Mouse (Mus musculus): ENCODE results near the gene Esf1. TPM values are rescaled to one million over a fixed set of nuclear protein-coding genes. Genes with fewer than 3 reads are reported as not detected.
A peak's percentile ranks its signal among the peaks of the same experiment; 100 is the strongest.
"Not testable (repeated sequence)": the region's sequence is repeated elsewhere in the genome, so short reads cannot be mapped to it uniquely, and the experiment has no call there.

The Esf1 gene
- 10 to 100 TPM; 10.2 to 12.5 TPM for total RNA-seq (2021)
- long read RNA-seq, experiment 1, partial matches to known transcripts, result 1 of 6 reads
- long read RNA-seq, experiment 1, other reads (novel, unspliced or antisense), result 1 of 6 reads
- long read RNA-seq, experiment 2, transcript Esf1-201 (14 exons, 3,396 nt), result major isoform, 7 of 13 reads
- long read RNA-seq, experiment 2, partial matches to known transcripts, result 5 of 13 reads
- long read RNA-seq, experiment 2, other reads (novel, unspliced or antisense), result 0 of 13 reads

DNA sequence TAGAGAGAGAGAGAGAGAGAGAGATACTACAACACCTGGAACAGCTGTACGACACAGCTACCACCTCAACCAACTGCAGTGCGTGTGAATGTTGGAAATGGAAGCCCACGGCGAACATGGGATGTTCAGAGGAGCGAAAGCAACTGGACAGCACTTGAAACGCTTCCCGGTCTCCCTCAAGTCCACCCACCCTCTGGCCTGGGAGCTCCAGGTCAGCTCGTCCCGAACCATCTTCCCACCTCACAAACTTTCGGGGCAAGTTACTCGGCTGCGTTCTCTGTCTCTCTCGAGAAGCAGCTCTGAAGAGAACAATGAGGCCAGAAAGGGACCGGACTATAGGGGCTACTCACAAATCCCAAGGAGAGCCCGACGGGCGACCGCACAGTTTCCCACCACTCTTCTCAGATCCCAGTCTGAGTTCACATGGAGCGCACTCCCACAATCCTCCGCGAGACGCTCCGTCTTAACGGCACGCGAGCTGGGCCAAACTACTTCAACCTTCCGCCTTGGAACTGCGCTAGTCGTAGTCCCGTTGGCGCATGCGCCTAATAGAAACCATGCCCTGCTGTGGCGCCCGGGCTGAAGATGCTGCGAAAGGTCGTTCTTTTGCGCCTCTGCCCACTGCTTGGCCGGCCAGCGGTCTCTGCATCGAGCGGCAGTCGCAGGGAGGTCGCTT lies at the start of gene Esf1, which contains the start of gene Ndufaf5:
Gene Esf1 (minus strand): TSS at position 438 of the 676 bp plus-strand sequence.
Gene Ndufaf5 (plus strand): TSS at position 523 of the 676 bp plus-strand sequence.
- DNase-seq, result peak; percentile 94 to 95
- intact Hi-C loops (cut with DNase I), result no loop called here

DNA sequence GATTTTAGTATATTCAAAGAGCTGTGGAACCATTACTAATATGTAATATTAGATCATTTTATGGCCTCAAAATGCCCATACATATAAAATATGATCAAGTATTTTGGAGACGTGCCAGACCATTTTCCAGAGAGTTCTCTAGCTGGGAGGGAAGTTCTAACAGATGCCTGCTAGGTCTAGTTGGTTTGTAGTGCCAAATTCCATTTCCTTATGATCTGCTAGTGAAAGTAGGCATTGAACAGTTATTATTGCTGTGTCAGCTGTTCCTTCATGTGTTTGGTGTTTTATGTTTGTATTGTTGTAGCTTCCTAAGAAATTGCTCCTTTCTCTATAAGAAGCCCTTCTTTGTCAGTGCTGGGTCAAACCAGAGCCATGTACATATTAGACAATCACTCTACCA lies 45.6 kb upstream of the Esf1 start:
- no peak for DNase-seq
- intact Hi-C loops (cut with DNase I), result no loop called here

DNA sequence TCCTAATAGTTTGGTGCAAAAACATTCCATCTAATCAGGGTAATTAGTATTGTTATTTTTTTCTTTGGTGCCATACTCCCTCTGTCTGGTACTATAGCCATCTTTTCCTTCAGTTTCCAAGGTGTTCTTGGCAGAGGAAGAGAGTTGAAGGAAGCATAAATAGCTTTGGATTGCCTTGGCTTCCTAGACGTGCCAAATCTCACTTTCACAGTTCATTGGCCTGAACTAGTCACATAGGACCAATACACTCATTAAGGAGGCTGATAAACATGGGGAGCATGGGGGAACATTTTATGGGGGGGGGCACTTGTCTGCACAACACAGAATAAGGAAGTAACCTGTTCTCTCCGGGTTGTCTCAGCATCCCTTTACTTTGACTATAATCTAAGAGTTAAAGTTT lies 45.1 kb upstream of the Esf1 start:
- intact Hi-C loops (cut with DNase I), result no loop called here
- DNase-seq, result no peak

DNA sequence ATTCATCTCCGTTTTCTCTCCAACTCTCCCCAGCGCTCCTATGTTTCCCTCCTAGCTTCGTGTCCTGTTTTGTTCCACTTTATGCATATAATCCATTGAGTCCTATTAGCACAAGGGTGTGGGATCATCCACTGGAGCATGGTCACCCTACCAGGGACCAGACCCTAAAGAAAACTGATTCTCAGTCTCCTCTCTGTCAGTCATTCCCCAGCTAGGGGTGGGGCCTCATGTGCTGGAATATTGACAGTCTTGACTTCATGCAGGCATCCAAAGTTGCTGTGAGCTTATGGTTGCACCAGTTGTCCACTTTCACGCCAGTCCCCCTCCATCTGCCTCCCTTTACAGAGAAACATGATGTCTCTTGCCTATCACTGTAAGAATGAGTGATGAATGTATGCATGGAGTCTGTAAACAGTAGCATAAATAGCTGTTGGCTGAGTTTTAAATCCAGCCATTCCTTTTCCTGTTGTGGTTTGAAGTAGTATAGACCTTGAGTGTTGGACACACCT lies 44.2 kb upstream of the Esf1 start:
- no peak for DNase-seq

DNA sequence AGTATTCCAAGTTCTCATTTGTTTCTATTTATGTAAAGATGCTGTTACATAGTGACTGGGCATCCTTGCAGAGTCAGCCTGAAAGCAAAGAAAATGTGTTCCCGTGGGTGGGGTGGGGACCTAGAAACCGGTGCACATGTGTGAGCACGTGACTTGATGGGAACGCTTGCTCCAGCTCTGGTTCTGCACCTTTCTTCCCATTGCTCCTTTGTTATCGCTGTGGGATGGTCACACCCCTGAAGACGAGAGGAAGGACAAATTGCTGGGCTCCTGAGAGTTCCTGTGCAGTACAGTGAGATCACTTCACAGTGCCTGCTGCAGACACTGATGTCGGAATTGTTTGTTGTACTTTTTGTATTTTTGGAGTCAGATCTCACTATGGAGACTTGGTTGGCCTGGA lies 33.4 kb upstream of the Esf1 start:
- no peak for DNase-seq
- intact Hi-C loops (cut with DNase I), result no loop called here

More for the DNA sequence above, 44.2 kb upstream of the Esf1 start:
- intact Hi-C loops (cut with DNase I), result no loop called here

DNA sequence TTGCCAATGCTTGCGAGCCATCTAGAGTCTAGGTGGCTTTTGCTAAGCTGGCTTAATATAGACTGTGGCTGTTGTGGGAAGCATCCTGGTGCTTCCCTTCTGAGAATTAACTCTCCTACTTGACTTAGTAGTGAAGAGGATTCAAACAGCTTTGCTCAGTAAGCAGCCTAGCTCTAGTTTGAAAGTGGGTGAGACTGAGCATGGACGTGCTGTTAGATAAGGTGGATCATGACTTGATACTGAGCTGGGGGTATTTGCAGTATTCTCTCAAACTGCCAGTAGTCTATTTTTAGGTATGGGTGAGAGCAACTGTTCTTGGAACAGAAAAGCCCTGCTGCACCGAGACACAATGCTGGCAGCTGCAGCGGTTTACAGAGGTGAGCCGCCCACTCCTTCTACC lies 32.2 kb upstream of the Esf1 start:
- DNase-seq, result no peak
- intact Hi-C loops (cut with DNase I), result no loop called here

DNA sequence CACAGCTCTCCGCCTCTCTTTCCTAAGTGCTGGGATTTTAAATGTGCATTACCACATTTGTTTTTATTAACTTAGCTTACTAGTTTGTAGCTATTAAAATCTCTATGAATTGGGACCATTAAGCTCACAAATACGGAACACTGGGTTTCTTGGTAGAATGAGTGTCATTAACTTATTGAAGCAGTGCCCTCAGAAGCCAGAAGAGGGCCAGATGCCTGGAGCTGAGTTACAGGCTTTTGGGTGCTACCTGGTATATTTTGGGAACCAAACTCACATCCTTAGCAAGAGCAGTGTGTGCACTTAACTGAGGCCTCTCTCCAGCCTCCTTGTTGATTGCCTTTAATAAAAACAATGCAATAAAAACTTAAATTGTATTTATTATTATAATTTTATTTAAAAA lies 30.3 kb upstream of the Esf1 start:
- intact Hi-C loops (cut with DNase I), result no loop called here
- DNase-seq, result no peak

DNA sequence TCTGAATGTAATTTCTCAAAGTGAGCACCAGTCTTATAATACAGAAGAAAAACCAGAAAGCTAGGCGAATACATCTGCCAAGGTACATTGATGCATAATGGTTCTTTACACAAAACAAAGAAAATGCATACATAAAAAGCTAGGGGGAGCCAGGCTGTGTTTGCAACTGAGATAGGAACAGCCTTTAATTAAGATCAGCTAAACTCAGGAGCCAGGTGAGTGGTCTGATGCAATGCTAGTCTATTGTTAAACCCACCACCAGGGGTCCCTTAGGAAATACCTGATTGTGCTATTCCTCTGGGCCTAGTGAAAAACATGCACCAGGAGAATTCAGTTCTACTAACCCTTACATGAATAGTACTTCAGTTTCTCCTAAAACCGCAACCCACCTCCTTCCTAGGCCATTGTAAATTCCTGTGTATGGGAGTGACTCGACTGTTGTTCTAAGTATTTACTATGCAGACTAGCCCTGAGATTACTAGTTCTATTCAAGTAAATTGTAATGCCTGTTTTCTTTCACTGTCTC lies 15.4 kb upstream of the Esf1 start:
- DNase-seq; intact Hi-C loops (cut with DNase I): not testable (repeated sequence)

DNA sequence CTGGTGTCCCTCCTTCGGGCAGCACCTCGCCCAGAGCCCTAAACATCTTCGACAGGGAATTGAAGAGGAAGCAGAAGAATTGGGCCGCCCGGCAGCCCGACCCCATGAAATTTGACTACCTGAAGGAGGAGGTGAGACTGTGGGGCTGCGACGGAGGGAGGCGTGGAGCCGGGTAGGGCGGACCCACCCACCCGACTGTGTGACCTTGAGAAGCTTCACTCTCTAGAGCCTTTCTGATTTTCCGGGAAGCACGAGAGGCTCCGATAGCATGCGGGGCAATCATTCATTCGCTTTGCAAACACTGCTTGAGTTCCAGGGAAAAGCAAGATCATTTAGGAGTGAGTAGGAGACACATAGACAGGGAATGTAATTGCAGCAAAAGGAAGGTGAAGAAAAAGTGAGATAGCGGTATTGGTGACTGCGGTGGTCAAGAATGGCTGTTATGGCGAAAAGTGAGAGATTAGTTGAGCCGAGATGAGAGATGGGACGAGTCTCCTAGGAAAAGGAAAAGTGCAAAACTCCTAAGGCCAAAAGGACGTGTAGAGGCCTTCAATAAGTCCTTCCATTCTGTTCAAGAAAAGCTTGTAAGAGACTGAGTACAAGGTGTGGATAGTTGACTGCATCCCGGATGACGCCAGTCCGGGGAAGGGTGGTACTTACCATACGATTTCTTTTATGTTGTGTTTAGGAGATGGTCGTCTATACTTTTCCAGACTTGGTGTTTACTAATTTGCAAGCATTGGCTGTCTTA lies 614 bp upstream of the Esf1 start:
- no peak for DNase-seq
- intact Hi-C loops (cut with DNase I), result no loop called here

DNA sequence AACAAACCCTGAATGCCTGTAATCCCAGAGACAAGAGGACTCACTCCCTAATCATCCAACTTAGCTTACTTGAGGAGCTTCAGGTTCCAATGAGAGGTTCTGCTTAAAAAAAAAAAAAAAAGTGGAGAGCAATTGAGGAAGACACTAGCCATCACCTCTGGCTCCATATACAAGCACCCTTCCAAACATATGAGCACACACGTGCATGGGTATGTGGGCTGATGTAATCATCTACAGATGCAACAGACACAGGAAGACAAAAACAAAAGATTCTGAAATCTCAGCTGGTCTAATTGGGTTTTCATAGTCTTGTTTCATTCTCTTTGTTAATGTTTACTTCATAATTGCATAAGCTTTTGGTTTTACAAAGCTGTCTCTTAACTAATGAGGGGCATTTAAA lies 1.3 kb downstream of the Esf1 start:
- DNase-seq, result no peak
- intact Hi-C loops (cut with DNase I), result no loop called here

DNA sequence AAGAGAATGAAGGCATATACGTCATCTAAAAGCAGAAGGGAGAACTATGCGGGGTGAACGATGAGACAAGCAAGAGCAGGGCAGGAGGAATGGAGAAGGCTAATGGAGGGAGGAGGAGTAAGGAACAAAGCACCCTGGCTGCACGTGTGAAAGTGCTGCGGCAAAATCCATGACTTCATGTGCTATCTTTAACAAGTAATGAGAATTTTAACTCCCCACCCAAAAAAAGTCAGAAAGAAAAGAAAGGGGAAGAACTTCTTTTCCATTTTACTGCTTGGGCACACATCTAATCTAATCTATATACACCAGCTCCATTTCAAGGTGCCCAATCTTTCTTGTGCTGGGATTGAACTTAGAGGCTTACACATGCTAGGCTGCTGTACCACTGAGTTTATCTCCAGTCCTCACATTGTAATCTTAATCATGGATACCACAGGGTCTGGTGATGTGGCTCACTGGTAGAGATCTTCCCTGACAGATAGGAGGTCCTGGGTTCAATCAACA lies 7.0 kb downstream of the Esf1 start:
- DNase-seq, result no peak
- intact Hi-C loops (cut with DNase I), result no loop called here

DNA sequence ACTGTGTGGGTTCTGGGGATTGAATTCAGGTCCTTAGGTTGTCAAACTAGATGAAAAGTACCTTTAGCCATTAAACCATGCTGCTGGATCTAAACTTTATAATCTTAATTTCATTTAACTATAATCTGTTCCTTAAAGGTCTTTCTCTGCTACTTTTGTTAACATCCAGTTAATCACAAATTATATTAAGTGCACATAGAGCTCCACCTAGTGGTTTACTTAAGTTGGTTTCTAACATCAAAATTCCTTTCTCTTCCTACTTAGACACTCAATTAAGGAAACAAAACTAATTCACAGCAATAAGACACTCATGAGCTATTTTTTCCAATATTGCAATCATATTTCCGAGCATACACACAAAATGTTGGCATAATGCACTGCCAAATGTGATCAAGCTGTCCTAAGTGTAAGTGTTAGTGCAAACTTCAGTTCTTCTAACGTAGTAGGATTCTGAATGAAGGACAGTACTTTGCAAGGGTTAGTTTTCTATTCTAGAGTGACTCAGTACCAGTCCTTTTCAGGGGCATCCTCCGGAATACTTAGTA lies 11.1 kb downstream of the Esf1 start:
- intact Hi-C loops (cut with DNase I), result no loop called here
- DNase-seq, result no peak

DNA sequence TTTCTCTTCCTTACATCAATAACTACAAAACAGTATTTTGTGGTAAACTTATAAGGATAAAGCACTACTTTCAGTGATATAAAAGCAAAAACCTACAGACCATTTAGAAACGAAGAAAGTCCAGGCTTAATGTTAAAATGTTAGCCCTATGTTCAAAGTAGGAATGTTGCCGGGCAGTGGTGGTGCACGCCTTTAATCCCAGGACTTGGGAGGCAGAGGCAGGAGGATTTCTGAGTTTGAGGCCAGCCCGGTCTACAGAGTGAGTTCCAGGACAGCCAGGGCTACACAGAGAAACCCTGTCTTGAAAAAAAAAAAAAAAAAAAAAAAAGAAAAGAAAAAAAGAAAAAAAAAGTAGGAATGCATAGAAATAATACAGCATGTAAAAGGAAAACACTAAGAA lies 18.6 kb downstream of the Esf1 start, which contains the start of gene Gm17374:
Gene Gm17374 (plus strand): TSS at position 301 of the 400 bp plus-strand sequence.
- intact Hi-C loops (cut with DNase I); DNase-seq: not testable (repeated sequence)

DNA sequence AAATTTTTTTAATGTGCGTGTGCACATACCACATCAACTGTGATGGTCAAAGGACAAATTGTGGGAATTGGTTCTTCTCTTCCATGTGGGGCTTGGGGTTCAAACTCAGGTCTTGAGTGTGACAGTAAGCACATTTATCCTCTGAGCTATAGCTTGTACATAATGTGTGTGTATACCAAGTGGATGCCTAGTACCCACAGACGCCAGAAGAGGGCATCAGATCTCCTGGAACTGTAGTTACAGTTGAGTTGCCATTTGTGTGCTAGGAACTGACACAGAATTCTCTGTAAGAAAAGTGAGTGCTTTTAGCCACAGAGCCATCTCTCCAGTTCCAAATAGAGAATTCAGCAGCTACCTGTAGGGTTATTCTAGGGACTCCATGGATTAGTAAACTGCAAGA lies 44.8 kb downstream of the Esf1 start:
- intact Hi-C loops (cut with DNase I), result no loop called here

DNA sequence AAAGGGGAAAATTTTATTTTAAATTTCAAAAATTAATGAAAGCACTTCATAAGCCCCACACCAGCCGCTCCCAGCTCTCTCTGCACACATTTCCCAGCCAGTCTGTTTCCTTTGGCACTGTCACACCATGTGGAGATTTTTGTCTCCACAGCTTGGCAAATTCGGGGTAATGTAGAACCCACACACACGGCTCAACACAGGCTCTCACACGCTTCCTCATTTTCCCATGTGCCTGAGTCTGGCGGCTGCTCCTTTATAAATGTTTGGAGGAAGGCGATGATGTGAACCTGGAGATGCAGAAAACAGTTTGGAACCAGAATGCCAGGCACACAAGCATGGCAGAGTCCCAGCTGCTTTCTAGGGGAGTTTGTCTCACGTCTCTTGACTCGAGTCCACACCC lies 56.5 kb downstream of the Esf1 start:
- intact Hi-C loops (cut with DNase I), result no loop called here
- DNase-seq, result no peak

More for the DNA sequence above, 44.8 kb downstream of the Esf1 start:
- no peak for DNase-seq

DNA sequence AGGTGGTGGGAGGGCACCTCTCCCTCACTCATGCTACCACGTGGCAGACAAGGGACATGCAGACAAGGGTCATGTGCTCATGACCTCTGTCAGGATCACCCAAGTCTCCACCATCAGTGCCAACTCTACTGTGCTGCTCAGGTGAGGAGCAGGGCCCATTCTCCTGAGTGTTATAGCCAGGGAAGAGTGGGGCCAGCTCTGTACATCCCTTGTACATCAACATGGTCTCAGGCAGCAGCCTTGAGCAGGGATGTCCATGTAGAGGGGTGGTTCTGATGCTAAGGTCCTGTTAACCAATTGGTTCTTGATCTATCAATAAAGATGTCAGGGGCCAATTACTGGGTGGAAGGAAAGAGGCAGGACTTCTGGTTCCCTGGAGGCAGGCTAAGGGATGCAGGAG lies 61.4 kb downstream of the Esf1 start:
- no peak for DNase-seq
- intact Hi-C loops (cut with DNase I), result no loop called here

DNA sequence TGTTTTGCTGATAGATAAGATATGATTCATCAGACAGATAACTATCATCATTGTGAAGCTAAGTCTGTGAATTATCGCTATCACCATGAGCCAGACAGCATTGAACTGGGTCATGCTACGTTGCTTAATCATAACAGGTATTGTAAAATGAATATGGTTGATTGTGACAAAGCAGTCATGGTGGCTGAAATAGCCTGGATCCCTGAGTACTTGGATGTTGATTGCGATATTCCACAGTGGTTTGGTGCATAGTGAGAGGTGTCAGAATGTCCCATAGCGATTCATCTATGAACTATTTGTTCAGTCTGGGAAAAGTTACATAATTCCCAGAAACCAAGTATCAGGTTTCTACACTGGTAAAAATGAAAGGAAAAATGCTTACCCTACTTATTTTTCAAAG lies 62.7 kb downstream of the Esf1 start:
- intact Hi-C loops (cut with DNase I), result no loop called here
- DNase-seq, result no peak

DNA sequence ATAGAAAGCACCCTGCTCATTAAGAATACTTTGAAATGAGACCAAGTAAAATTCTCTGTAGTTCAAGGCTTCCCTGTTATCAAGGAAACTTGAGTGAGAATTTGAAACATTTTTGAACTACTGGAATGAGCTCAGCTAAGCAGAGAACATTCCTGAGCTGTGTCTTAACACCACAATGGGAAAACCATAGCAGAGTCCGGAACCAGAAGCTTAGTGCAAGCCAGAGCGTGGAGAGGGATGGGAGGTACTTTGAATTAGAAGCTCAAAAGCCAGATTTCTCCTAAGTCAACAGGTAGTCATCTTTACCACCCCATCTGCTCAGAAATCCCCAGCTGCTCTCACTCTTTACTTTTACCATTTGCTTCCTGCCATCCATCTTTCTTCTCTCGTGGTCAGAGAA lies 65.4 kb downstream of the Esf1 start:
- DNase-seq, result no peak
- intact Hi-C loops (cut with DNase I), result no loop called here

DNA sequence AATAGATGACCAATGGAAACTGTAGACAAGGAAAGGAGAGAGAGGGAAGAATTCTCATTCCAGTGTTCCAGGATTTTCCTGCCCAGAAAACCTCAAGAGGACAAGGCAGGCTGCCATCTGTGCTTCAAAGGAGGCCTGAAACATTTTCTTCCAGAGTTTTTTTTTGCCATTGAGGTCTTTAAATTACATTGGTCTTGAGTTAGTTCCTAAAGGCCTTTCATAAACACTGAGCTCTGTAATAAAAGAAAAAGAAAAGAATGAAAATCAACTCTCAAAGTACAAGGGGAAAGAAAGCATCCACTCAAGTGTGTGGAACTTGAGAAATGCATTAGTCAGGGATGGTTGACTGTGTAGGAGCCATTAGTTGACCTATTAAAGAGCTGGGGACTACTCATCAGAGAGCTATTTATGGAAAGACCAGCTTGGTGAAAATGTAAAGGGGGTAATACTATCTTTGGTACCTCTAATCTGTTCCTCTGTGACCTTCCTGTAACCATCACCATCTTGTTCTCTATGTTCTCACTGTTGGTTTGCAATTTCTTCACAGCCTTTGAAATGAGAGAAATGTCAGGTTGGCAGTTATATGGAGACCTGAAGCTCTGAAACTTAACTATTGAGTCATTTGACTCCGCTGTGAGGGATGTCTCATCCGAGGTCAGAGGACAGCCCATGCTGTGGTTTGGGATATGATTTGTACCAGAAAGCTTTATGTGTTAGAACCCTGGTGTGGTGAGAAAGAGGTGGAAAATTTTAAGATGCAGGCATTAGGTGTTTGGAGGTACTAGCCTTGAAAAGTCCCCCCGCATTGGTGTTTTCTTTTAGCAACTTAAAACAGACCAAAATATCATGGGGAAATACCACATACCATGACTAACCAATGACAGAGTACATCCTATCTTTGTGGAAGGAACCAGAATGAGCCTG lies 69.6 kb downstream of the Esf1 start:
- intact Hi-C loops (cut with DNase I), result no loop called here
- no peak for DNase-seq

DNA sequence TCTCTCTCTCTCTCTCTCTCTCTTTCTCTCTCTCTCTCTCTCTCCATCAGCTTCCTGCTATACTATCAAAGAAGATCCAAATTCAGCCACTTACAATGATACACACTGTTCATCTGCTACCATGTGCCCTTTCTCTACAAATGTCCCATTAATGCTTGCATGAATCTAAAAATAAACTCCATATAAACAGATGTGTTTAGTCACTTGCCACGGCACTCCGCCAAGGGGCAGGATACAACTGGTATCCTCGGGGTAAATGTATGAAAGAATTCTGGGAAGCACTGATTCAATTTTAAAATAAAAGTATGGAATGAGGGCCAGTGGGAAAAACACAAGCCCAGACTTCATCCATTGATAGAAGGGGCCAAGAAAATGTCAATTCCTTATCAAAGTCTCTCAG lies 70.4 kb downstream of the Esf1 start:
- DNase-seq, result no peak
- intact Hi-C loops (cut with DNase I), result no loop called here

All from gastrocnemius, postnatal 36 days (tissue).